Mouse (Mus musculus) cerebellum, adult 2 months (tissue): ENCODE data around the gene Amotl1. TPM values are rescaled to one million over a fixed set of nuclear protein-coding genes. Genes with fewer than 3 reads are reported as not detected.
"Not testable (repeated sequence)": the region's sequence is repeated elsewhere in the genome, so short reads cannot be mapped to it uniquely, and the experiment has no call there.

Experiments
- DNase-seq, 2 experiments: peaks; one replicate each; pipeline ENCODE4 v3.0.0; 2021
- H3K27ac ChIP-seq: fragments of 200-500 bp; 2 replicates; pipeline ENCODE4 v1.5.1; 2012; ENCODE audit warnings: low read length, control low read depth, inconsistent platforms; ENCODE audit not compliant: insufficient read depth
- H3K27me3 ChIP-seq: fragments of 200-500 bp; 2 replicates; pipeline ENCODE4 v1.6.1; 2012; ENCODE audit warnings: inconsistent platforms, mild to moderate bottlenecking, low read length, moderate library complexity; ENCODE audit not compliant: control insufficient read depth, insufficient read depth
- H3K4me1 ChIP-seq: fragments of 200-500 bp; 2 replicates; pipeline ENCODE4 v1.6.1; 2011; ENCODE audit warnings: low read length; ENCODE audit not compliant: control insufficient read depth, insufficient read depth
- H3K4me3 ChIP-seq: fragments of 200-500 bp; replicated peaks from 2 replicates; pipeline ENCODE3; 2011; ENCODE audit warnings: mild to moderate bottlenecking, low read depth, low read length, control low read depth; ENCODE audit not compliant: insufficient read depth
- CTCF ChIP-seq: fragments of 200-500 bp; IDR thresholded peaks from 2 replicates; pipeline ENCODE4 v1.5.1; 2011; ENCODE audit warnings: low read depth, mild to moderate bottlenecking, control low read depth, low read length, moderate library complexity, borderline replicate concordance; ENCODE audit not compliant: insufficient read depth
- POLR2A ChIP-seq: fragments of 200-500 bp; IDR thresholded peaks from 2 replicates; pipeline ENCODE4 v1.6.1; 2011; ENCODE audit warnings: low read length, control low read depth, borderline replicate concordance; ENCODE audit not compliant: insufficient read depth
- WGBS: fragments of 180-500 bp; shearing (Covaris S2); methylation state at CpG from one replicate; pipeline ENCODE4 v1.1.7; 2018; 5-methylcytosine and 5-hydroxymethylcytosine counted together
- polyA plus RNA-seq: library from polyadenylated mRNA; depleted of rRNA; stranded (reverse); fragments of >200 nt; gene quantifications from 2 replicates; pipeline ENCODE4 v1.2.3, GENCODE M21; 2012

Gene Amotl1
- polyA plus RNA-seq, 1 experiment, result 10.3 TPM

DNA sequence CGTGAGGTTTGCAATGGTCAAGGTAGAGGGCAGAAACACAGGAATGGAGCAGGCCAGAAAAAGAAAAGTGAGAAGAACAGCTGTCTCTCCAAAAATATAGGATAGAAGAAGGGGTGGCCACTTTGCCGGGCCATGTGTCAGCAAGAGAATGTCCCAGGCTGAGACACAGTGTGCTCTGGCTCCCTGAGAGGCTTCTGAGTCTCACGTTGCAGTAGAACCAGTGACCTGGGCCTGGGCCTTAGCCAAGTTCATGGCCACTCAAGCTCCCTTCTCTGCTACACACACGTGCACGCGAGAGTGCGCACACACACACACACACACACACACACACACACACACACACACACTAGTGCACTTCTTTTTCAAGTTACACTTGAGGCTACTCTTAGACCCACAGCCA is 48.0 kb downstream of the Amotl1 start:
- Histone ChIP-seq H3K27ac (no peak overlapping the region), H3K27me3 (no peaks in the 10 kb centered on the region), H3K4me1 (no peaks in the 10 kb centered on the region), H3K4me3 (no peak overlapping the region)
- 58% methylated on average over 7 of the region's 7 CpGs for WGBS
- TF ChIP-seq POLR2A, result no peak
- no peak for TF ChIP-seq CTCF
- no peak for DNase-seq

DNA sequence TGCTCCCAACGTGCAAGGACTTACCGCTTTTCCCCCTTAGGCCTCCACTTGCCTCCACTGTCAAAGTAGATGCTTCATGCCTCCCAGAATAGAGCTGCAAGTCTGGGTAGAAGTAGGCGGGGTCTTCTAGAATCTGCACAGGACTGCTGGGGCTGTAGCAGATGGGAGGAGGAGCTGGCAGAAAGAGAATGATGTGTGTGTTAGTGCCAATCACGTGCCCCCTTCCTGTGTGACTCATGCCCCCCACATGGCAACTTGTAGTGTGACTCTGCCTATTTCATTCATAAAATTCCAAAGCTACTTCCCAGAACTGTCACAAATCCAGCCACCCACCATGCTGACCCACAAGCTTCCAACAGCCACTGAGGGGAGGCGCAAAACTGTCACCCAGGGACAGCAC is 48.4 kb downstream of the Amotl1 start:
- H3K27me3 ChIP-seq, result no peaks in the 10 kb centered on the region
- H3K27ac ChIP-seq, result no peak overlapping the region
- TF ChIP-seq POLR2A (no peak), CTCF (no peak)
- DNase-seq, result no peak
- H3K4me3 ChIP-seq, result no peak overlapping the region
- 49% methylated on average over 5 of the region's 5 CpGs for WGBS
- H3K4me1 ChIP-seq, result no peaks in the 10 kb centered on the region

- Histone ChIP-seq H3K4me1 (no peaks in the 10 kb centered on the region), H3K4me3 (no peak overlapping the region)
- TF ChIP-seq POLR2A (no peak), CTCF (no peak)
Observed at GRCm38 (mm10) chr9:14595893-14596292, 49.0 kb downstream of the Amotl1 start.

DNA sequence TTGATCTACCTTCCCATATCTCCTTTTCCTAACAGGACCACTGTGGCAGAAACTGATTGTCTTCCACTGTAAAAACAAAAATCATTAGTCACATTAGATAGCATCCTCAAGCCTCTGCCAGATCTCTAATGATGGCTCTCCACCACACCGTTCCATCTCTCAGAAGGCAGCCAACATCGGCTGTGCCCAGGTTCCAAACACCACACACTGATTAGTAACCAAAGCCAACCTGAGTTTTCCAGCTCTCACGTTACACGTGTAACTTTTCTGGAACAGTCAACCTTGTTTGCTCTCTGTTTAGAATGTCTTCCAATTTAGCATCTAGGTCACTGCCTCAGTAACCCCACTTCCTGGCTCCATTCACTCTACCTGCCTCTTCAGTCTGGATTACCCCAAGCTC is 51.0 kb downstream of the Amotl1 start:
- Histone ChIP-seq H3K4me3 (no peak overlapping the region), H3K27me3 (no peaks in the 10 kb centered on the region), H3K27ac (no peak overlapping the region), H3K4me1 (no peaks in the 10 kb centered on the region)
- TF ChIP-seq CTCF, result no peak
- no peak for DNase-seq
- 88% methylated on average over 4 of the region's 4 CpGs for WGBS

More at GRCm38 (mm10) chr9:14595893-14596292, 49.0 kb downstream of the Amotl1 start:
- no peaks in the 10 kb centered on the region for H3K27me3 ChIP-seq
- 92% methylated on average over 3 of the region's 3 CpGs for WGBS
- no peak overlapping the region for H3K27ac ChIP-seq
- no peak for DNase-seq

DNA sequence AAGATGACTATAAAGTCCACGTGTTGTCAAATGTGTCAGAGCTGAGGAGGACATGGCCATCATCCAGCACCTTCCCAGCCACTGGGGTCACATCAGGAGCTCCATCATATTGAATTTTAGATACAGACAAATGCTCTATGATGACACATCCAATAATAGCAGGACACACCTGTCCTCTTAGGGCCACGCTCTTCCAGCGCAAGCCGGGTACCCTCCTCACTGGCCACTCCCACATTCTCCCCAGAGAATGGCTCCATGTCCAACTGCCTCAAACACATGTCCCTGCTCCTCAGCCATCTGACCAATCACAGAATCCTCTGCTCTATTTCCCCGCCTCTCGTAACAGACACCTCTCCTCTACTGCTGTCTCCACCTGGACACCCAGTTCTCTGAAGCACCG is 54.2 kb downstream of the Amotl1 start:
- DNase-seq, result no peak
- TF ChIP-seq CTCF (no peak), POLR2A (no peak)

GRCm38 (mm10) chr9:14588690-14589089 is 56.2 kb downstream of the Amotl1 start:
- H3K27me3 ChIP-seq, result no peaks in the 10 kb centered on the region
- H3K4me1 ChIP-seq, result no peaks in the 10 kb centered on the region
- TF ChIP-seq POLR2A (no peak), CTCF (no peak)
- no peak overlapping the region for H3K4me3 ChIP-seq
- no peak overlapping the region for H3K27ac ChIP-seq
- DNase-seq, result no peak
- WGBS, result 74% methylated on average over 4 of the region's 4 CpGs

More for the DNA sequence above, 54.2 kb downstream of the Amotl1 start:
- 83% methylated on average over 7 of the region's 7 CpGs for WGBS
- no peak overlapping the region for H3K27ac ChIP-seq
- H3K4me3 ChIP-seq, result no peak overlapping the region
- H3K27me3 ChIP-seq, result no peaks in the 10 kb centered on the region
- H3K4me1 ChIP-seq, result no peaks in the 10 kb centered on the region

GRCm38 (mm10) chr9:14585702-14586101 is 59.2 kb downstream of the Amotl1 start:
- DNase-seq, result no peak
- no peak overlapping the region for H3K4me3 ChIP-seq
- no peak overlapping the region for H3K27ac ChIP-seq
- TF ChIP-seq POLR2A (no peak), CTCF (no peak)
- H3K4me1 ChIP-seq, result no peaks in the 10 kb centered on the region
- no peaks in the 10 kb centered on the region for H3K27me3 ChIP-seq
- 86% methylated on average over 1 of the region's 1 CpGs for WGBS

- TF ChIP-seq CTCF (no peak), POLR2A (no peak)
- Histone ChIP-seq H3K27me3 (no peaks in the 10 kb centered on the region), H3K27ac (no peak overlapping the region), H3K4me3 (no peak overlapping the region), H3K4me1 (peaks cover 10% of the 10 kb centered on the region)
- DNase-seq, result no peak
- 95% methylated on average over 4 of the region's 4 CpGs for WGBS
Observed at GRCm38 (mm10) chr9:14578960-14579359, 65.9 kb downstream of the Amotl1 start.

GRCm38 (mm10) chr9:14576359-14576758 is 68.5 kb downstream of the Amotl1 start:
- peaks cover 10% of the 10 kb centered on the region for H3K4me1 ChIP-seq
- DNase-seq, H3K4me3 ChIP-seq, H3K27me3 ChIP-seq, H3K27ac ChIP-seq: not testable (repeated sequence)
- WGBS, result 58% methylated on average over 2 of the region's 2 CpGs
